Mouse (Mus musculus): ENCODE results near the gene Aif1l.

Gene Aif1l

GRCm38 (mm10) chr2:32008716-32009115 is 58.8 kb downstream of the Aif1l start:
- no peak for DNase-seq (ENCODE audit: low spot score in 2 of 2)

GRCm38 (mm10) chr2:32019704-32020103 is 69.8 kb downstream of the Aif1l start:
- DNase-seq (ENCODE audit: low spot score in 2 of 2): no peak

GRCm38 (mm10) chr2:32020229-32020628 is 70.3 kb downstream of the Aif1l start:
- DNase-seq (ENCODE audit: low spot score in 2 of 2): no peak
